ENCODE assay signal across 9 mouse cellular contexts in the genomic region with DNA sequence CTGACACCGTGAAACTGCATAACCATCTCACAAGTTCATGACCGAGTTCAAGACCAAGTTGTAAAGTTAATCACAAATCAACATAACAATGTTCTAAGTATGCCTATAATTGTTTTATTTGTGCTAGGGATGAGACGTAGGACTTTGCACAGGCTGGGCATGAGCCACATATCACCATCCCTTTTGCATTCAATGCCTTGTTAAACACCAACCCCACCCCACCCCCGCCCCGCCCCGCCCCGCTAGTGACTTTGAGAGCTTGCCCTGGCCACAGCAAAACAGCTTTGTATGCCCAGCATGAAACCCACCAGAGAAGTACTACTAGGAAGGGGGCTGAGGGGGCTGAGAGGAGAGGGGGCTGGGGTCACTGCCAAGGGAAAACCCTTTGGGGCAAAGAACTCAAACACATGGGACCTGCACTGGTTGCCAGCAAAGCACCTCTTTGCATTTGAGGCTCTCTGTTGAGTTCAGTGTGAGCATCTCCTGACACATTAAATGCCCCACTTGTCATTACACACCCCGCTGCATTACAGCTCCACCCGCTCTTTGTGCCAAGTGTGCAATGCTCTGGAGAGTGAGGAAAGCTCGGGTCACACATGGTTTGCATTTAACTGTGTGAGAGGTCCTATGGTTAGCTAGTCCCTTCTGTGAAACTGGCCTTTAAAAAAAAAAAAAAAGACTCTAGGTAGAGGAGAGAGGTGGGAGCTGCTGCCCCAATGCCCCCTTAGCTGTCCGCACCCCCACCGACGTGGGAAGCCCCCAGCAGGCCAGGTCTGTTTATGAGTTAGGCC.
DNase-seq lines count a peak whose midpoint lies in the region; ATAC-seq lines count a peak whose summit lies in the region.
"Had no signal": no experiment of that assay in that cellular context is flagged by ENCODE, and none has a peak within 500 bp of the region (broad histone marks: within the 10 kb centered on the region; RNA-seq: fewer than 3 reads in every experiment).

No protein-coding gene starts in this region.

- peaks cover 34% of the 10 kb centered on the region for H3K4me1 ChIP-seq in heart, embryonic 12.5 days (replicated peaks)
- peaks cover 15% of the 10 kb centered on the region for H3K4me1 ChIP-seq in hindbrain, embryonic 15.5 days (replicated peaks)
- peaks cover 20% of the 10 kb centered on the region for H3K4me1 ChIP-seq in midbrain, embryonic 13.5 days (replicated peaks)

- no peak overlapping the region for H3K4me2 ChIP-seq in heart, embryonic 12.5 days
- no peak overlapping the region for H3K4me2 ChIP-seq in hindbrain, embryonic 15.5 days
- H3K4me2 ChIP-seq in midbrain, embryonic 13.5 days (replicated peaks) = no peak overlapping the region

- peak overlapping the region; percentile 59 for H3K27ac ChIP-seq in heart, embryonic 12.5 days (ENCODE audit: poor library complexity, severe bottlenecking)
- H3K27ac ChIP-seq in hindbrain, embryonic 15.5 days (replicated peaks) = peak overlapping the region; percentile 42
- no peak overlapping the region for H3K27ac ChIP-seq in midbrain, embryonic 13.5 days

- peaks cover 11% of the 10 kb centered on the region for H3K36me3 ChIP-seq in heart, embryonic 12.5 days
- no peaks in the 10 kb centered on the region for H3K36me3 ChIP-seq in hindbrain, embryonic 15.5 days
- no peaks in the 10 kb centered on the region for H3K36me3 ChIP-seq in midbrain, embryonic 13.5 days

- H3K9ac ChIP-seq in heart, embryonic 12.5 days = no peak overlapping the region
- no peak overlapping the region for H3K9ac ChIP-seq in hindbrain, embryonic 15.5 days
- H3K9ac ChIP-seq in midbrain, embryonic 13.5 days (replicated peaks) = no peak overlapping the region

- ATAC-seq in heart, embryonic 12.5 days (ENCODE audit: insufficient number of reproducible peaks, low FRiP score) = 0 out of 2 replicates have a peak, but pooled peaks have one; percentile 1
- ATAC-seq in hindbrain, embryonic 15.5 days (ENCODE audit: low FRiP score, low read depth) = peak; percentile 21; the same call in 1 of the 2 replicates
- 0 out of 2 replicates have a peak, but pooled peaks have one; percentile 24 for ATAC-seq in midbrain, embryonic 13.5 days
- ATAC-seq in erythroid progenitor cell, adult 5-6 weeks (replicated peaks; ENCODE audit: low FRiP score, poor library complexity, severe bottlenecking) = no peak

- DNase-seq in heart, adult 18-20 months = no peak
- peak; percentile 54 for DNase-seq in R1 (ENCODE audit: low read depth, low spot score)
- no peak for DNase-seq in thymus, adult 18-20 months
- DNase-seq in spleen, postnatal 14 days (ENCODE audit: low spot score in 2 of 2) = no peak

- no peaks in the 10 kb centered on the region for H3K9me3 ChIP-seq in heart, embryonic 12.5 days (replicated peaks)
- no peaks in the 10 kb centered on the region for H3K9me3 ChIP-seq in hindbrain, embryonic 15.5 days
- H3K9me3 ChIP-seq in midbrain, embryonic 13.5 days = no peaks in the 10 kb centered on the region

- 57% methylated on average over 13 of the region's 13 CpGs for WGBS in heart, embryonic 12.5 days
- whole genome bisulfite sequencing in hindbrain, embryonic 15.5 days = 55% methylated on average over 13 of the region's 13 CpGs
- 56% methylated on average over 13 of the region's 13 CpGs for WGBS in midbrain, embryonic 13.5 days

- 0 out of 2 replicates have a peak, but pooled peaks cover 5% of the 10 kb centered on the region for H3K27me3 ChIP-seq in heart, embryonic 12.5 days (replicated peaks)
- no peaks in the 10 kb centered on the region for H3K27me3 ChIP-seq in hindbrain, embryonic 15.5 days
- no peaks in the 10 kb centered on the region for H3K27me3 ChIP-seq in midbrain, embryonic 13.5 days
- H3K27me3 ChIP-seq: CH12.LX had no signal

- H3K4me3 ChIP-seq in heart, embryonic 12.5 days = no peak overlapping the region
- H3K4me3 ChIP-seq in hindbrain, embryonic 15.5 days = no peak overlapping the region
- no peak overlapping the region for H3K4me3 ChIP-seq in midbrain, embryonic 13.5 days (replicated peaks)
